In genomic region chr7:128578199-128578945, GRCm38 (mm10) we compare ENCODE assay signal across 20 mouse cellular contexts. TPM values are rescaled to one million over a fixed set of nuclear protein-coding genes. Genes with fewer than 3 reads are reported as not detected.
A peak's percentile ranks its signal among the peaks of the same experiment; 100 is the strongest.
DNase-seq lines count a peak whose midpoint lies in the region; TF ChIP-seq lines count a peak whose summit lies in the region.
"Had no signal": no experiment of that assay in that cellular context is flagged by ENCODE, and none has a peak within 500 bp of the region (broad histone marks: within the 10 kb centered on the region; RNA-seq: fewer than 3 reads in every experiment).

No protein-coding gene starts in this region.

- TF ChIP-seq POLR2A in thymus, adult 2 months (IDR thresholded peaks at IDR 0.05; ENCODE audit: control insufficient read depth, extremely low read depth, insufficient read depth, low read length, poor library complexity), result no peak
- TF ChIP-seq POLR2A in CH12.LX (IDR thresholded peaks at IDR 0.05; ENCODE audit: low read depth, low read length), result no peak
- no peak for TF ChIP-seq POLR2A in brain, embryonic 14.5 days (IDR thresholded peaks at IDR 0.05; ENCODE audit: borderline replicate concordance, extremely low read depth, insufficient read depth, insufficient read length, poor library complexity, severe bottlenecking)

- peak overlapping the region; percentile 44 for H3K4me2 ChIP-seq in CH12.LX (ENCODE audit: insufficient read depth, low read depth, poor library complexity, severe bottlenecking)
- H3K4me2 ChIP-seq: embryonic facial prominence, embryonic 13.5 days; forebrain, embryonic 15.5 days; heart, embryonic 11.5 days; heart, embryonic 15.5 days; hindbrain, embryonic 13.5 days had no signal

- dilution Hi-C loops in CH12.LX (cut with MboI; ENCODE audit: extremely low pct_ligation_motif_present, extremely low pct_unique_long_range_greater_than_20kb, low sequenced_read_pairs), result no loop called here

- WGBS in thymus, adult 2 months, result 90% methylated on average over 10 of the region's 10 CpGs

- H3K36me3 ChIP-seq in thymus, adult 2 months (ENCODE audit: control insufficient read depth, insufficient read depth, low read length), result no peaks in the 10 kb centered on the region
- H3K36me3 ChIP-seq in CH12.LX (replicated peaks in 1 of 2; ENCODE audit: control insufficient read depth in 1 of 2, insufficient read depth in 1 of 2, low read length in 1 of 2), result no peaks in the 10 kb centered on the region
- H3K36me3 ChIP-seq: embryonic facial prominence, embryonic 13.5 days; forebrain, embryonic 15.5 days; G1E; heart, embryonic 15.5 days; hindbrain, embryonic 13.5 days had no signal

- DNase-seq in thymus, postnatal 0 days (ENCODE audit: low spot score), result peak; percentile 9
- no peak for DNase-seq in thymus, adult 2 months
- no peak for DNase-seq in CH12.LX (ENCODE audit: extremely low read depth)
- DNase-seq in brain, embryonic 14.5 days (ENCODE audit: low read depth), result peak; percentile 58
- DNase-seq in gastrocnemius, postnatal 14 days, result no peak
- no peak for DNase-seq in B cell, adult 2 months
- no peak for DNase-seq in cerebellum, adult 18-20 months
- DNase-seq: adrenal gland, postnatal 14 days; cerebellum, adult 8-10 months; cerebellum, postnatal 14 days; heart, adult 2 months; heart, postnatal 14 days; kidney, adult 2 months had no signal

- in situ Hi-C loops in CH12.LX (cut with MboI; ENCODE audit: low pct_ligation_motif_present, low pct_unique_long_range_greater_than_20kb, low sequenced_read_pairs), result no loop called here

- peak overlapping the region; percentile 2; the same call in 1 of the 2 replicates for H3K9ac ChIP-seq in CH12.LX (ENCODE audit: insufficient read depth, low read depth)
- H3K9ac ChIP-seq: embryonic facial prominence, embryonic 13.5 days; forebrain, embryonic 15.5 days; heart, embryonic 15.5 days; hindbrain, embryonic 13.5 days had no signal

- H3K4me1 ChIP-seq in thymus, adult 2 months (replicated peaks; ENCODE audit: control insufficient read depth, insufficient read depth, low read length), result peaks cover 4% of the 10 kb centered on the region
- H3K4me1 ChIP-seq in CH12.LX (ENCODE audit: control insufficient read depth in 1 of 2, insufficient read depth in 2 of 2), result peaks cover 6 to 10% of the 10 kb centered on the region in 2 experiments

- TF ChIP-seq RAD21 in CH12.LX (IDR thresholded peaks at IDR 0.05; ENCODE audit: low read depth, low read length), result no peak

- H3K9me3 ChIP-seq in CH12.LX (replicated peaks; ENCODE audit: low read length), result no peaks in the 10 kb centered on the region
- H3K9me3 ChIP-seq: embryonic facial prominence, embryonic 13.5 days; forebrain, embryonic 15.5 days; G1E; heart, embryonic 15.5 days; hindbrain, embryonic 13.5 days had no signal

- intact Hi-C loops in gastrocnemius, postnatal 14 days (cut with DNase I; ENCODE audit: low total_unique reads), result no loop called here

- TF ChIP-seq EP300 in CH12.LX (IDR thresholded peaks at IDR 0.05; ENCODE audit: low read length), result 0 out of 2 replicates have a peak, but pooled peaks have one; percentile 19

- no peak overlapping the region for H3K27ac ChIP-seq in thymus, adult 2 months (ENCODE audit: control insufficient read depth, insufficient read depth, low read length)
- H3K27ac ChIP-seq in CH12.LX (ENCODE audit: insufficient read depth, low read depth), result peak overlapping the region; percentile 69
- H3K27ac ChIP-seq: embryonic facial prominence, embryonic 13.5 days; forebrain, embryonic 15.5 days; heart, adult 2 months; heart, embryonic 15.5 days; hindbrain, embryonic 13.5 days; hindbrain, postnatal 0 days had no signal

- no peak for TF ChIP-seq CTCF in thymus, adult 2 months (IDR thresholded peaks at IDR 0.05; ENCODE audit: borderline replicate concordance, control insufficient read depth, extremely low read depth, insufficient read depth, low read length, poor library complexity)
- TF ChIP-seq CTCF in CH12.LX (conservative IDR thresholded peaks at IDR 0.05 in 1 of 2, IDR thresholded peaks at IDR 0.05 in 1 of 2; ENCODE audit: low read depth in 2 of 2, low read length in 2 of 2), result no peak
- no peak for TF ChIP-seq CTCF in brain, embryonic 14.5 days (IDR thresholded peaks at IDR 0.05; ENCODE audit: borderline replicate concordance, extremely low read depth, insufficient read depth, insufficient read length)

- no peak overlapping the region for H3K4me3 ChIP-seq in thymus, adult 2 months (ENCODE audit: control insufficient read depth, insufficient read depth, low read length)
- H3K4me3 ChIP-seq in CH12.LX (replicated peaks in 1 of 3; ENCODE audit: low read depth in 2 of 3, low read length in 2 of 3, poor library complexity in 1 of 3), result peak overlapping the region in 2 of 3 experiments; percentile 16 to 23
- H3K4me3 ChIP-seq: embryonic facial prominence, embryonic 13.5 days; forebrain, embryonic 15.5 days; heart, adult 2 months; heart, embryonic 15.5 days; hindbrain, embryonic 13.5 days had no signal

- H3K27me3 ChIP-seq in thymus, adult 2 months (ENCODE audit: control insufficient read depth, insufficient read depth, low read length), result no peaks in the 10 kb centered on the region
- H3K27me3 ChIP-seq in CH12.LX (replicated peaks), result no peaks in the 10 kb centered on the region
- H3K27me3 ChIP-seq: embryonic facial prominence, embryonic 13.5 days; forebrain, embryonic 15.5 days; heart, embryonic 15.5 days; hindbrain, embryonic 13.5 days had no signal

- no peaks in the 10 kb centered on the region for H3K79me2 ChIP-seq in CH12.LX (replicated peaks; ENCODE audit: control insufficient read depth, extremely low read depth, insufficient read depth, poor library complexity, severe bottlenecking)

TF ChIP-seq in CH12.LX, 34 proteins besides CTCF, POLR2A, EP300 and RAD21:
- TF ChIP-seq TCF12 (IDR thresholded peaks at IDR 0.05; ENCODE audit: low read depth, low read length) (peak; percentile 35; the same call in 1 of the 2 replicates), SIN3A (IDR thresholded peaks at IDR 0.05; ENCODE audit: low read length) (0 out of 2 replicates have a peak, but pooled peaks have one; percentile 17), CHD2 (IDR thresholded peaks at IDR 0.05; ENCODE audit: low read length) (peak; percentile 45), ETS1 (conservative IDR thresholded peaks at IDR 0.05; ENCODE audit: low read depth, low read length) (peak; percentile 17; the same call in 1 of the 2 replicates), HCFC1 (IDR thresholded peaks at IDR 0.05; ENCODE audit: low read depth, low read length) (0 out of 2 replicates have a peak, but pooled peaks have one; percentile 32), E2F4 (IDR thresholded peaks at IDR 0.05; ENCODE audit: insufficient replicate concordance, low read depth, low read length) (no peak), JUND (conservative IDR thresholded peaks at IDR 0.05; ENCODE audit: low read depth, low read length) (no peak; the same call in 1 of the 2 replicates), GABPA (IDR thresholded peaks at IDR 0.05; ENCODE audit: insufficient replicate concordance, low read depth, low read length) (no peak), USF1 (IDR thresholded peaks at IDR 0.05; ENCODE audit: low read depth, low read length) (no peak), MAZ (IDR thresholded peaks at IDR 0.05; ENCODE audit: low read depth, low read length) (0 out of 2 replicates have a peak, but pooled peaks have one; percentile 20), IRF4 (IDR thresholded peaks at IDR 0.05; ENCODE audit: low read depth, low read length) (peak; percentile 52; the same call in 1 of the 2 replicates), BHLHE40 (IDR thresholded peaks at IDR 0.05; ENCODE audit: low read depth, low read length) (peak; percentile 30; the same call in 1 of the 2 replicates)
TF ChIP-seq in CH12.LX: peak in this region for 8.

RNA-seq across cellular contexts. Expression of gene Inpp5f, which starts 32.8 kb away (rescaled TPM):
- 10.3 and 13.7 TPM in 2 replicates for polyA plus RNA-seq in thymus, postnatal 0 days (2015; fragmentation: Nextera tagmentation; extraction: Ambion mirVana)
- polyA plus RNA-seq in thymus, adult 2 months (2012; rRNA removed), result 3.8 and 4.1 TPM in 2 replicates
- total RNA-seq in CH12.LX (2012; rRNA removed), result 3.5 and 4.0 TPM in 2 replicates
- total RNA-seq in CH12.LX (2014; rRNA removed), result 5.5 and 7.3 TPM in 2 replicates
- polyA plus RNA-seq in CH12.LX (2012; ENCODE audit: insufficient read length, low read depth), result 5.7 and 6.2 TPM in 2 replicates
- polyA plus RNA-seq in brain, embryonic 14.5 days (2012; rRNA removed), result 124 and 191 TPM in 2 replicates
- total RNA-seq in gastrocnemius, postnatal 14 days (2021), result 1 to 10 TPM; 4.4 to 4.8 TPM

RNA-seq across cellular contexts. Expression of gene Bag3, which starts 55.0 kb away (rescaled TPM):
- polyA plus RNA-seq in thymus, postnatal 0 days (2015; fragmentation: Nextera tagmentation; extraction: Ambion mirVana), result 5.9 and 6.9 TPM in 2 replicates
- polyA plus RNA-seq in thymus, adult 2 months (2012; rRNA removed), result 14.5 and 19.1 TPM in 2 replicates
- 0.13 and 0.17 TPM in 2 replicates for total RNA-seq in CH12.LX (2012; rRNA removed)
- not detected in 2 replicates for total RNA-seq in CH12.LX (2014; rRNA removed)
- 0.15 and 0.24 TPM in 2 replicates for polyA plus RNA-seq in CH12.LX (2012; ENCODE audit: insufficient read length, low read depth)
- polyA plus RNA-seq in brain, embryonic 14.5 days (2012; rRNA removed), result 2.2 and 4.2 TPM in 2 replicates
- 100 to 1,000 TPM; 111 to 112 TPM for total RNA-seq in gastrocnemius, postnatal 14 days (2021)

Comparison
In these comparisons a context has a peak if more than half of its experiments do, and no peak if none do; other contexts are left out.
1. DNase-seq: peak in thymus, postnatal 0 days (single experiment) and brain, embryonic 14.5 days (single experiment); none in thymus, adult 2 months (single experiment), CH12.LX (single experiment), gastrocnemius, postnatal 14 days (single experiment), B cell, adult 2 months (0 of 2) and cerebellum, adult 18-20 months (0 of 2).